Mouse (Mus musculus): ENCODE data around the gene Sema3g. TPM values are rescaled to one million over a fixed set of nuclear protein-coding genes. Genes with fewer than 3 reads are reported as not detected.

The Sema3g gene
- polyA plus RNA-seq, 1 experiment = 0.14 TPM

GRCm38 (mm10) chr14:31189348-31189747 is 28.3 kb upstream of the Sema3g start:
- peaks cover 22% of the 10 kb centered on the region for H3K79me3 ChIP-seq (ENCODE audit: low read depth)

GRCm38 (mm10) chr14:31191936-31192335 is 25.7 kb upstream of the Sema3g start:
- TF ChIP-seq FOSL1 (IDR thresholded peaks at IDR 0.05; ENCODE audit: insufficient read depth, low read length, poor library complexity, severe bottlenecking) (no peak), MYOD1 (IDR thresholded peaks at IDR 0.05; ENCODE audit: control insufficient read depth, insufficient read length, low read depth) (no peak), MYOG (IDR thresholded peaks at IDR 0.05; ENCODE audit: control insufficient read depth, extremely low read depth, insufficient read length) (no peak), MAX (IDR thresholded peaks at IDR 0.05) (no peak), CTCF (IDR thresholded peaks at IDR 0.05; ENCODE audit: control insufficient read depth, insufficient read depth, insufficient read length) (no peak), CEBPB (IDR thresholded peaks at IDR 0.05; ENCODE audit: low read depth) (no peak), USF1 (IDR thresholded peaks at IDR 0.05; ENCODE audit: low read depth) (no peak)
- H3ac ChIP-seq (ENCODE audit: control insufficient read depth, insufficient read length, low read depth) = no peak overlapping the region
- no peak overlapping the region for H3K4me3 ChIP-seq (ENCODE audit: insufficient read depth, poor library complexity, severe bottlenecking)
- H3K36me3 ChIP-seq (ENCODE audit: control insufficient read depth, insufficient read depth) = peaks cover 92% of the 10 kb centered on the region
- H3K27me3 ChIP-seq (ENCODE audit: control insufficient read depth, insufficient read depth, insufficient read length) = no peaks in the 10 kb centered on the region
- H3K79me2 ChIP-seq (ENCODE audit: control insufficient read depth, insufficient read depth) = peaks cover 62% of the 10 kb centered on the region
- peaks cover 45% of the 10 kb centered on the region for H3K79me3 ChIP-seq (ENCODE audit: low read depth)

More at GRCm38 (mm10) chr14:31189348-31189747, 28.3 kb upstream of the Sema3g start:
- Histone ChIP-seq H3K36me3 (ENCODE audit: control insufficient read depth, insufficient read depth) (peaks cover 92% of the 10 kb centered on the region), H3K27me3 (ENCODE audit: control insufficient read depth, insufficient read depth, insufficient read length) (no peaks in the 10 kb centered on the region), H3K79me2 (ENCODE audit: control insufficient read depth, insufficient read depth) (peaks cover 36% of the 10 kb centered on the region), H3ac (ENCODE audit: control insufficient read depth, insufficient read length, low read depth) (no peak overlapping the region), H3K4me3 (ENCODE audit: insufficient read depth, poor library complexity, severe bottlenecking) (no peak overlapping the region)
- TF ChIP-seq FOSL1 (IDR thresholded peaks at IDR 0.05; ENCODE audit: insufficient read depth, low read length, poor library complexity, severe bottlenecking) (no peak), USF1 (IDR thresholded peaks at IDR 0.05; ENCODE audit: low read depth) (no peak), MYOG (IDR thresholded peaks at IDR 0.05; ENCODE audit: control insufficient read depth, extremely low read depth, insufficient read length) (no peak), MYOD1 (IDR thresholded peaks at IDR 0.05; ENCODE audit: control insufficient read depth, insufficient read length, low read depth) (no peak), CTCF (IDR thresholded peaks at IDR 0.05; ENCODE audit: control insufficient read depth, insufficient read depth, insufficient read length) (no peak), CEBPB (IDR thresholded peaks at IDR 0.05; ENCODE audit: low read depth) (no peak), MAX (IDR thresholded peaks at IDR 0.05) (no peak)

- peaks cover 84% of the 10 kb centered on the region for H3K36me3 ChIP-seq (ENCODE audit: control insufficient read depth, insufficient read depth)
- no peak for TF ChIP-seq FOSL1 (IDR thresholded peaks at IDR 0.05; ENCODE audit: insufficient read depth, low read length, poor library complexity, severe bottlenecking)
- no peak for TF ChIP-seq USF1 (IDR thresholded peaks at IDR 0.05; ENCODE audit: low read depth)
- no peak overlapping the region for H3ac ChIP-seq (ENCODE audit: control insufficient read depth, insufficient read length, low read depth)
- peaks cover 50% of the 10 kb centered on the region for H3K79me3 ChIP-seq (ENCODE audit: low read depth)
- no peak overlapping the region for H3K4me3 ChIP-seq (ENCODE audit: insufficient read depth, poor library complexity, severe bottlenecking)
- H3K27me3 ChIP-seq (ENCODE audit: control insufficient read depth, insufficient read depth, insufficient read length) = no peaks in the 10 kb centered on the region
- peaks cover 78% of the 10 kb centered on the region for H3K79me2 ChIP-seq (ENCODE audit: control insufficient read depth, insufficient read depth)
These were observed 23.9 kb upstream of the Sema3g start for GRCm38 (mm10) chr14:31193791-31194190.

- H3ac ChIP-seq (ENCODE audit: control insufficient read depth, insufficient read length, low read depth) = no peak overlapping the region
- TF ChIP-seq USF1 (IDR thresholded peaks at IDR 0.05; ENCODE audit: low read depth) = no peak
- TF ChIP-seq CTCF (IDR thresholded peaks at IDR 0.05; ENCODE audit: control insufficient read depth, insufficient read depth, insufficient read length) = no peak
- no peak for TF ChIP-seq MYOG (IDR thresholded peaks at IDR 0.05; ENCODE audit: control insufficient read depth, extremely low read depth, insufficient read length)
- TF ChIP-seq FOSL1 (IDR thresholded peaks at IDR 0.05; ENCODE audit: insufficient read depth, low read length, poor library complexity, severe bottlenecking) = no peak
- no peak for TF ChIP-seq CEBPB (IDR thresholded peaks at IDR 0.05; ENCODE audit: low read depth)
- TF ChIP-seq MYOD1 (IDR thresholded peaks at IDR 0.05; ENCODE audit: control insufficient read depth, insufficient read length, low read depth) = no peak
- TF ChIP-seq MAX (IDR thresholded peaks at IDR 0.05) = no peak
- no peaks in the 10 kb centered on the region for H3K27me3 ChIP-seq (ENCODE audit: control insufficient read depth, insufficient read depth, insufficient read length)
- H3K36me3 ChIP-seq (ENCODE audit: control insufficient read depth, insufficient read depth) = peaks cover 82% of the 10 kb centered on the region
- no peak overlapping the region for H3K4me3 ChIP-seq (ENCODE audit: insufficient read depth, poor library complexity, severe bottlenecking)
- H3K79me3 ChIP-seq (ENCODE audit: low read depth) = peaks cover 52% of the 10 kb centered on the region
- H3K79me2 ChIP-seq (ENCODE audit: control insufficient read depth, insufficient read depth) = peaks cover 85% of the 10 kb centered on the region
These were observed 23.2 kb upstream of the Sema3g start for GRCm38 (mm10) chr14:31194441-31194840.

GRCm38 (mm10) chr14:31194891-31195513 is 22.7 kb upstream of the Sema3g start:
- no peak overlapping the region for H3K4me3 ChIP-seq (ENCODE audit: insufficient read depth, poor library complexity, severe bottlenecking)
- no peak for TF ChIP-seq CEBPB (IDR thresholded peaks at IDR 0.05; ENCODE audit: low read depth)
- TF ChIP-seq FOSL1 (IDR thresholded peaks at IDR 0.05; ENCODE audit: insufficient read depth, low read length, poor library complexity, severe bottlenecking) = no peak
- no peak for TF ChIP-seq MAX (IDR thresholded peaks at IDR 0.05)
- no peak for TF ChIP-seq USF1 (IDR thresholded peaks at IDR 0.05; ENCODE audit: low read depth)
- TF ChIP-seq CTCF (IDR thresholded peaks at IDR 0.05; ENCODE audit: control insufficient read depth, insufficient read depth, insufficient read length) = no peak
- TF ChIP-seq MYOG (IDR thresholded peaks at IDR 0.05; ENCODE audit: control insufficient read depth, extremely low read depth, insufficient read length) = no peak
- no peak for TF ChIP-seq MYOD1 (IDR thresholded peaks at IDR 0.05; ENCODE audit: control insufficient read depth, insufficient read length, low read depth)
- H3K79me3 ChIP-seq (ENCODE audit: low read depth) = peaks cover 56% of the 10 kb centered on the region
- H3K27me3 ChIP-seq (ENCODE audit: control insufficient read depth, insufficient read depth, insufficient read length) = no peaks in the 10 kb centered on the region
- H3ac ChIP-seq (ENCODE audit: control insufficient read depth, insufficient read length, low read depth) = no peak overlapping the region
- peaks cover 82% of the 10 kb centered on the region for H3K36me3 ChIP-seq (ENCODE audit: control insufficient read depth, insufficient read depth)
- H3K79me2 ChIP-seq (ENCODE audit: control insufficient read depth, insufficient read depth) = peaks cover 91% of the 10 kb centered on the region

- Histone ChIP-seq H3K79me3 (ENCODE audit: low read depth) (peaks cover 62% of the 10 kb centered on the region), H3K27me3 (ENCODE audit: control insufficient read depth, insufficient read depth, insufficient read length) (no peaks in the 10 kb centered on the region)
These were observed 22.1 kb upstream of the Sema3g start for GRCm38 (mm10) chr14:31195521-31195920.

More at GRCm38 (mm10) chr14:31195521-31195920, 22.1 kb upstream of the Sema3g start:
- peaks cover 82% of the 10 kb centered on the region for H3K36me3 ChIP-seq (ENCODE audit: control insufficient read depth, insufficient read depth)
- no peak for TF ChIP-seq MYOD1 (IDR thresholded peaks at IDR 0.05; ENCODE audit: control insufficient read depth, insufficient read length, low read depth)
- TF ChIP-seq MYOG (IDR thresholded peaks at IDR 0.05; ENCODE audit: control insufficient read depth, extremely low read depth, insufficient read length) = no peak
- TF ChIP-seq CTCF (IDR thresholded peaks at IDR 0.05; ENCODE audit: control insufficient read depth, insufficient read depth, insufficient read length) = no peak
- no peak for TF ChIP-seq FOSL1 (IDR thresholded peaks at IDR 0.05; ENCODE audit: insufficient read depth, low read length, poor library complexity, severe bottlenecking)
- no peak for TF ChIP-seq USF1 (IDR thresholded peaks at IDR 0.05; ENCODE audit: low read depth)
- TF ChIP-seq MAX (IDR thresholded peaks at IDR 0.05) = no peak
- TF ChIP-seq CEBPB (IDR thresholded peaks at IDR 0.05; ENCODE audit: low read depth) = no peak
- no peak overlapping the region for H3K4me3 ChIP-seq (ENCODE audit: insufficient read depth, poor library complexity, severe bottlenecking)
- peaks cover 96% of the 10 kb centered on the region for H3K79me2 ChIP-seq (ENCODE audit: control insufficient read depth, insufficient read depth)
- H3ac ChIP-seq (ENCODE audit: control insufficient read depth, insufficient read length, low read depth) = no peak overlapping the region
